Mouse (Mus musculus): ENCODE measurements at regions not wholly inside any gene's neighbourhood (a gene's known extent, or its start where the extent isn't known, plus 50 kb on each side); places are given as distances from the start of the nearest gene placed in this dataset.

- Histone ChIP-seq H3K4me3 (ENCODE audit: insufficient read depth, low read depth, low read length) (no peak overlapping the region), H3K36me3 (ENCODE audit: control insufficient read depth, insufficient read depth, low read length) (no peaks in the 10 kb centered on the region), H3K4me1 (ENCODE audit: control insufficient read depth, insufficient read depth, low read length) (no peaks in the 10 kb centered on the region), H3K27me3 (replicated peaks; ENCODE audit: control insufficient read depth, insufficient read depth, low read length) (no peaks in the 10 kb centered on the region), H3K27ac (ENCODE audit: insufficient read depth, low read depth, low read length) (no peak overlapping the region)
- TF ChIP-seq CTCF (conservative IDR thresholded peaks at IDR 0.05; ENCODE audit: insufficient read depth, insufficient read length, low read depth, low read length) = no peak
- no peak for TF ChIP-seq POLR2A (IDR thresholded peaks at IDR 0.05; ENCODE audit: low read depth, low read length)
- DNase-seq = peak; percentile 12
- 63% methylated on average over 5 of the region's 5 CpGs for WGBS
Measured at GRCm38 (mm10) chr17:74920056-74920455, 85.3 kb upstream of the Ltbp1 start.

- WGBS = 90% methylated on average over 6 of the region's 6 CpGs
- no peak for DNase-seq
- no peak for TF ChIP-seq CTCF (conservative IDR thresholded peaks at IDR 0.05; ENCODE audit: insufficient read depth, insufficient read length, low read depth, low read length)
- no peak for TF ChIP-seq POLR2A (IDR thresholded peaks at IDR 0.05; ENCODE audit: low read depth, low read length)
- no peak overlapping the region for H3K4me3 ChIP-seq (ENCODE audit: insufficient read depth, low read depth, low read length)
- H3K27ac ChIP-seq (ENCODE audit: insufficient read depth, low read depth, low read length) = no peak overlapping the region
- no peaks in the 10 kb centered on the region for H3K27me3 ChIP-seq (replicated peaks; ENCODE audit: control insufficient read depth, insufficient read depth, low read length)
- H3K36me3 ChIP-seq (ENCODE audit: control insufficient read depth, insufficient read depth, low read length) = no peaks in the 10 kb centered on the region
- no peaks in the 10 kb centered on the region for H3K4me1 ChIP-seq (ENCODE audit: control insufficient read depth, insufficient read depth, low read length)
Measured at GRCm38 (mm10) chr17:74921413-74921812, 84.0 kb upstream of the Ltbp1 start.

GRCm38 (mm10) chr17:74922016-74922415, 83.4 kb upstream of the Ltbp1 start:
- no peak overlapping the region for H3K4me3 ChIP-seq (ENCODE audit: insufficient read depth, low read depth, low read length)
- no peaks in the 10 kb centered on the region for H3K36me3 ChIP-seq (ENCODE audit: control insufficient read depth, insufficient read depth, low read length)
- H3K4me1 ChIP-seq (ENCODE audit: control insufficient read depth, insufficient read depth, low read length) = no peaks in the 10 kb centered on the region
- no peak overlapping the region for H3K27ac ChIP-seq (ENCODE audit: insufficient read depth, low read depth, low read length)
- no peaks in the 10 kb centered on the region for H3K27me3 ChIP-seq (replicated peaks; ENCODE audit: control insufficient read depth, insufficient read depth, low read length)
- 74% methylated on average over 4 of the region's 4 CpGs for WGBS
- TF ChIP-seq CTCF (conservative IDR thresholded peaks at IDR 0.05; ENCODE audit: insufficient read depth, insufficient read length, low read depth, low read length) (no peak), POLR2A (IDR thresholded peaks at IDR 0.05; ENCODE audit: low read depth, low read length) (no peak)
- no peak for DNase-seq

GRCm38 (mm10) chr17:74922591-74922990, 82.8 kb upstream of the Ltbp1 start:
- Histone ChIP-seq H3K27ac (ENCODE audit: insufficient read depth, low read depth, low read length) (no peak overlapping the region), H3K27me3 (replicated peaks; ENCODE audit: control insufficient read depth, insufficient read depth, low read length) (no peaks in the 10 kb centered on the region), H3K4me3 (ENCODE audit: insufficient read depth, low read depth, low read length) (no peak overlapping the region), H3K4me1 (ENCODE audit: control insufficient read depth, insufficient read depth, low read length) (no peaks in the 10 kb centered on the region), H3K36me3 (ENCODE audit: control insufficient read depth, insufficient read depth, low read length) (no peaks in the 10 kb centered on the region)
- 38% methylated on average over 3 of the region's 3 CpGs for WGBS
- TF ChIP-seq CTCF (conservative IDR thresholded peaks at IDR 0.05; ENCODE audit: insufficient read depth, insufficient read length, low read depth, low read length) (no peak), POLR2A (IDR thresholded peaks at IDR 0.05; ENCODE audit: low read depth, low read length) (no peak)
- no peak for DNase-seq

GRCm38 (mm10) chr17:74923101-74923500, 82.3 kb upstream of the Ltbp1 start:
- Histone ChIP-seq H3K27me3 (replicated peaks; ENCODE audit: control insufficient read depth, insufficient read depth, low read length) (no peaks in the 10 kb centered on the region), H3K4me3 (ENCODE audit: insufficient read depth, low read depth, low read length) (no peak overlapping the region), H3K36me3 (ENCODE audit: control insufficient read depth, insufficient read depth, low read length) (no peaks in the 10 kb centered on the region), H3K4me1 (ENCODE audit: control insufficient read depth, insufficient read depth, low read length) (no peaks in the 10 kb centered on the region), H3K27ac (ENCODE audit: insufficient read depth, low read depth, low read length) (no peak overlapping the region)
- WGBS = 40% methylated on average over 9 of the region's 9 CpGs
- DNase-seq = no peak
- TF ChIP-seq POLR2A (IDR thresholded peaks at IDR 0.05; ENCODE audit: low read depth, low read length) = no peak
- TF ChIP-seq CTCF (conservative IDR thresholded peaks at IDR 0.05; ENCODE audit: insufficient read depth, insufficient read length, low read depth, low read length) = no peak

GRCm38 (mm10) chr17:74925131-74925530, 80.2 kb upstream of the Ltbp1 start:
- 83% methylated on average over 6 of the region's 6 CpGs for WGBS
- Histone ChIP-seq H3K27ac (ENCODE audit: insufficient read depth, low read depth, low read length) (no peak overlapping the region), H3K4me3 (ENCODE audit: insufficient read depth, low read depth, low read length) (no peak overlapping the region), H3K27me3 (replicated peaks; ENCODE audit: control insufficient read depth, insufficient read depth, low read length) (no peaks in the 10 kb centered on the region), H3K4me1 (ENCODE audit: control insufficient read depth, insufficient read depth, low read length) (no peaks in the 10 kb centered on the region), H3K36me3 (ENCODE audit: control insufficient read depth, insufficient read depth, low read length) (no peaks in the 10 kb centered on the region)
- no peak for DNase-seq
- no peak for TF ChIP-seq POLR2A (IDR thresholded peaks at IDR 0.05; ENCODE audit: low read depth, low read length)
- no peak for TF ChIP-seq CTCF (conservative IDR thresholded peaks at IDR 0.05; ENCODE audit: insufficient read depth, insufficient read length, low read depth, low read length)

- H3K4me1 ChIP-seq (ENCODE audit: control insufficient read depth, insufficient read depth, low read length) = no peaks in the 10 kb centered on the region
- no peak overlapping the region for H3K4me3 ChIP-seq (ENCODE audit: insufficient read depth, low read depth, low read length)
- DNase-seq = no peak
- no peak for TF ChIP-seq POLR2A (IDR thresholded peaks at IDR 0.05; ENCODE audit: low read depth, low read length)
- TF ChIP-seq CTCF (conservative IDR thresholded peaks at IDR 0.05; ENCODE audit: insufficient read depth, insufficient read length, low read depth, low read length) = no peak
- no peak overlapping the region for H3K27ac ChIP-seq (ENCODE audit: insufficient read depth, low read depth, low read length)
- WGBS = 88% methylated on average over 5 of the region's 5 CpGs
- H3K36me3 ChIP-seq (ENCODE audit: control insufficient read depth, insufficient read depth, low read length) = no peaks in the 10 kb centered on the region
- H3K27me3 ChIP-seq (replicated peaks; ENCODE audit: control insufficient read depth, insufficient read depth, low read length) = no peaks in the 10 kb centered on the region
Measured at GRCm38 (mm10) chr17:74927981-74928380, 77.4 kb upstream of the Ltbp1 start.

GRCm38 (mm10) chr17:74931540-74931939, 73.8 kb upstream of the Ltbp1 start:
- no peak overlapping the region for H3K4me3 ChIP-seq (ENCODE audit: insufficient read depth, low read depth, low read length)
- H3K36me3 ChIP-seq (ENCODE audit: control insufficient read depth, insufficient read depth, low read length) = no peaks in the 10 kb centered on the region
- no peak for TF ChIP-seq POLR2A (IDR thresholded peaks at IDR 0.05; ENCODE audit: low read depth, low read length)
- no peak for TF ChIP-seq CTCF (conservative IDR thresholded peaks at IDR 0.05; ENCODE audit: insufficient read depth, insufficient read length, low read depth, low read length)
- 20% methylated on average over 4 of the region's 4 CpGs for whole genome bisulfite sequencing
- no peak for DNase-seq
- H3K4me1 ChIP-seq (ENCODE audit: control insufficient read depth, insufficient read depth, low read length) = no peaks in the 10 kb centered on the region
- H3K27me3 ChIP-seq (replicated peaks; ENCODE audit: control insufficient read depth, insufficient read depth, low read length) = no peaks in the 10 kb centered on the region
- no peak overlapping the region for H3K27ac ChIP-seq (ENCODE audit: insufficient read depth, low read depth, low read length)

Data from kidney, adult 2 months (tissue).